Mouse (Mus musculus) urinary bladder, postnatal 4 days (tissue): ENCODE data around the gene Kcnk1.
A peak's percentile ranks its signal among the peaks of the same experiment; 100 is the strongest.

Experiments used
- DNase-seq, 2 experiments: peaks; one replicate each; pipeline ENCODE4 v3.0.0; 2021 to 2022; ENCODE audit warnings: low spot score in 2 of 2

Kcnk1 gene

DNA sequence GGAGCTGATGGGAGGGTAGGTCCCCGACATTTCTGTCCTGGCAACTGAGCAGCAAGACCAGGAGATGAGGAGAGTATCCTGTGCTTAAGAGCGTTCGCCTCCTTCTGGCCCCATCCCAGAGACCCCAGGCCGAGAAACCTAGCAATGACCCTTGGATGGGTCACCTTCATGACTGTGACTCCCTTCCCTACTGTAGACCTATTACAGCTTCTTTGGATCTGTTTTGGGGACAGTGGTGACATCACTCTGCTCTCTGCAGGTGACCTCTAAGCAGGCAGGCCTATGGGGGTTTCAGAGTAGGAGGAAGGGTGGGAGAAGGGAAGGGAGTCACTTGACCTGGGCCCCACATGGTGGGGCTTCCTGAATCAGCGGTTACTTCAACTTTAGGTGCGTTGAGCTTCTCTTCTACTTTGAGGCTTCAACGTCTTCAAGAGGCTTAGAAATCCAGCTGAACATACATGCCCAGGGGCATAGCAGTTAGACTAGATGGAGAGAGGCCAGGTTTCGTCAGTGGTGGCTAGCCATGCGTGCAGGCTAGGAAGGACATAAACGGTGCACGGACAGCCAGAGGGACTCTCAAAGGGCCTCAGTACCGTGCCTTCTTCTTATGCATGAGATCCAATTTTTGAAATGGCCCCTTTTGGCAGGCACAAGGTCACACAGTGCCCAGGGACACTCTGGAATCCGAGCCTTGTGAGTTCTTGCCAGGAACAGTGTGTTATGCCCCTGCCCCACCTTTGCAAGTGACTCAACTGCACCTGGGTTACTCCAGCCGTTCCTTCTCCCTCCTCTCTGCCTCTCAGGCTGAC, 1.3 kb downstream of the Kcnk1 start:
- DNase-seq = no peak

DNA sequence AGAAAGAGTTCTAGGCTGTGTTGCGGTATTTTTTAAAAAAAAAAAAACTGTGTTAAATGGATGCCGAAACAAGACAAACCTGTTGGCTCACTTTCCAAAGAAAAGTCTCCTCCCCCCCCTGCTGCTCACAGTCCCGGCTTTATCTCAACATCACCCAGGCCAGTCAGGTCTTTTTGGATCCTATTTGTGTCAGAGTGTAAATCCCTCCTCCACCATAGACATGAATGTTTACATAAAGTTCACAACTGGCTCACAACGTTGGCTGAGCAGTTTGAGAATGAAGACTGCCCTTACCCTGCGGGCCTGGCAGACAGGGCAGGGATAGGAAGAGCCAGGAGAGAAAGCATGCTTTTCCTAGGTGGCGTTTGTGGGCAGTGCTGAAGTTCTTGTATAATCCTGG, 2.0 kb downstream of the Kcnk1 start:
- peak in 1 of 2 experiments; percentile 26 for DNase-seq

DNA sequence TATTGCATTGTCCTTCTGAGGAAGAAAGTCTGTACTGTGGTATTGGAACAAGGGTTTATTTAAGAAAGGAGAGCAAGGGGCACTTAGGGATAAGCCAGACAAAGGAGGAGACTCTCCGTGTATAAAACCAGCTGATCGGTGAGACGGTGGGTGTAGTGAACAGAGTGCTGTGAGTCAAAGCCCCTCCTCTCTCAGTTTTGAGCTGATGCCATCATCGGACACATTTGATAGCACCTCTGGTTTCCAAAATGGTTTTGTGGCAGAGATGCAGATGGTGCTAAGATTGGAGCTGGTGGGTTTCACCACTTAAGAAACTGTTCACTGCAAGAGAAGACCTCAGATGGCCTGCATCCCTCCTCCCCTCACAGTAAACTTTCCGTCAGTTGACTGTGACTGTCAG, 2.6 kb downstream of the Kcnk1 start:
- DNase-seq = no peak

DNA sequence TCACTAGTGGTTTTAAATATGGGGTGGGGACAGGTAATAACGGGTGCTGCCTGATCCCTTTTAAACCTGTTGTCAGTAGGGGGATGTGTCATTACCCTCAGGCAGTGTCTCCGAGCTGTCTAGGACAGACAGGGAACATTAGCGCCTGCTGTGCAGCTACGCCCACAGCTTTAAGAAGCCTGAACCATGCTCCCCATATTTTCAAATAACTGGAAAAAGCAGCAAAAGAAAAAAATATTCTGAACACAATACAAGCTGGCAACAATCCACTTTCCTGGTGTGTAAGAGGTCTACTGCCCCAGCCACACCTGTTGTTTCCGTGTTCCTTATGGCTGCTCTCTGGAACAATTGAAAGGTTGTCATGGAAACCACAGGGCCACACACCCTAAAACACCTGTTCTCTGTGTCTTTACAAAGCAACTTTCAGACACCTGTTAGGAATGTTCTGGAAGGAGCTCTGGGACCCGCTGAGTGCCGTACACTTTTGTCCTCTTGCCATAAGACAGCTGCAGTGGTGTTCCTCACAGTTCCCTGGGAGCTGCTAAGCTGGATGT, 4.9 kb downstream of the Kcnk1 start:
- DNase-seq = no peak

DNA sequence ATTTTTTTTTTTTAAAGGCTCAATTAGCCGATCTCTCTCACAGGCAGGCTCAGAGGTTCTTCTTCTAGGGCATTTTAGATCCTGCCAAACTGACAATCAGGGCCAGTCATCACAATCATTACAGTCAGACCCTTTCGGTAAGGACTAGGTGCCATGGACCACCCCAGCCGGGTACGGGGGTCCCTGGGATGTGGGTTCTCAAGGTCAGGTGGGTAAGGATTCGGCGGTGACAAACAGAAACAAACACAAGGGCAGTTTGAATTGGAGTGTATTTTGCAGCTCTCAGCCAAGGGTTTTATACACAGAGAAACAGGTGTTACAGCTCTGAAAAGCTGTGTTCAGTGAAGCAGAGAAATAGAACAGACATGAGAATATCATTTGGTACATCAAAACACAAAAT, 8.6 kb downstream of the Kcnk1 start:
- DNase-seq = no peak

DNA sequence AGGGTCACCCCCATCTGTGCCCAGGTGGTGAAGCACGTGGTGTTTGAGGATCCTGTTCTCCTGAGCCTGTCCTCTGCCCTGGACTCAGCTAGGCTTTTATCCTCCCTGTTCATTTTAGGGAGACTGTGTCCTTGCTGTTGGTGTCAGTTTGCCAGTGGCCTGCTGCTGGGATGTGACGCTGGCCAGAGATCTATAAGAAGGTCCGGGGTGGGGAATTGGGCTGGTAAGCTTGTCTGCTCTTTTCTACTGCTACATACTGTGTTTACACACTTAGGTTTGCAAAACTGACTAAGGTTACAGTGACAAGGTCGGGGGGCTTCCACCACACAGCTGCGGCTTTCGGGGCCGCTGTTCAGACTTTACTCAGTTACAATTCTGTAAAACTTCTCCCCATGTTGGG, 10.0 kb downstream of the Kcnk1 start:
- no peak for DNase-seq

DNA sequence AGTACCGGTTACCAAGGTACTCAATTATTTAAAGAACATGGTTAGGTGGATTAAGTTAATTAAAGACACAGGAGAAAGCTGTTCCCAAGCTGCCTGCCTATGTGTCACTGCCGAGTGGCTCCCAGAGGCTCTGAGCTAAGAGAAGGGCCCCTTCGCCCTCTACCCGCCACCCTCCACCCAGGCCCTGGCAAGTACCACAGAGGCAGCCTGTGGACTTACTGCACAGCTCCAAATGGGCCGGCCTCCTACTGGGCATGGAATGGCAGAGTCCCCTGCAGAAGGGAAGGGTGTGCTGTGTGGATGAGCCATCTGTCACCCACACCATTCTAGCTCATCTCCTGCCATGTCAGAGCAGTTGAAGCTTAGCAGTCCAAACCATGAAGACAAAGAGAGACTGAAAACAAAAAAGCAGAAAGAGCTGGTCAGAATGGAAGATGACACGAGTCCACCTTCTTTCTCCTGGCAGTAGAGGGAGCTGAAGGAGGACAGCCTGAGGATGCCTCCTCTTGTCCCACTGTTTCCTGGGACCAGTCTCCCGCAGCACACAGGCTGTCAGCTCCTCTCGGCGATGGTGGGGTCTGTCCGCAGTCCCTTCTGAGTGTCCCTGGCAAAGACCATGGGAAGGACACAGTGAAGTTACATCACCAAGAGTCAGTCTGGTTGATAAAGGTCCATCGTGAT, 11.5 kb downstream of the Kcnk1 start:
- DNase-seq = no peak

DNA sequence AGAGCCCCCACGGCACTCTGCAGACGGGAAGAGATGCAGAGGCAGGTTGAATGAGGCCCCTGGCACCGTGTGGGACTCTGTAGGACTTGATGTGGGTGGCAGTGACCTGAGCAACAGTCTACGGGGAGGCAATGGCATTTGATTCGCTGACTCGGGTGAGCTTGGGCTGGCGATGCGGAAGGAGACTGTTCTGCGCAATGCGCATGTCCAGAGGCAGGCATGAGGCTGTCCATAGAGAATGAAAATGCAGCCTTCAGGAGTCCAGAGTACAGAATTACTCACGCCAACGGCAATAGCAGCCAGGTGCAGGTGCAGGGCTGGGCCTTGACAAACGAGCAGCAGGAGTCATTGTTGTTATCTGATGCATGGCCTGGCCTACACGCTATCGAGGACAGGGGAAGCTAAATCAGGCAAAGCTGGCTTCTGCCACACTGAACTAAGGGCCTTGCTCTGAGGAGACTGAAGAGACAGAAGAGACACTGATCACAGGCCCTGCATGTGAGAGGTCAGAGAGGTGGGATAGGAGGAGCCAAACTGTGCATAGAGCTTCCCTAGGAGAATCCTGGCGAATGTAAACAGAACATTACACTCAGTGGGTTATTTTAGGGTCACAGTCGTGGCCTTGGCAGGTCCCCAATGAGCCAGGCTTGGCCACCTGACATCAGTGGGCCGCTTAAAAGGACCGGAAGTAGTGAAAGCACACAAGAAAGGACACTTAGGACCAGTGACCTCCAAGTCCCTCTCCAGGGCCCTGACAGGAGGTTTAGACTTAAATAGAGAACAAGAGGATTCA, 12.8 kb downstream of the Kcnk1 start:
- no peak for DNase-seq

DNA sequence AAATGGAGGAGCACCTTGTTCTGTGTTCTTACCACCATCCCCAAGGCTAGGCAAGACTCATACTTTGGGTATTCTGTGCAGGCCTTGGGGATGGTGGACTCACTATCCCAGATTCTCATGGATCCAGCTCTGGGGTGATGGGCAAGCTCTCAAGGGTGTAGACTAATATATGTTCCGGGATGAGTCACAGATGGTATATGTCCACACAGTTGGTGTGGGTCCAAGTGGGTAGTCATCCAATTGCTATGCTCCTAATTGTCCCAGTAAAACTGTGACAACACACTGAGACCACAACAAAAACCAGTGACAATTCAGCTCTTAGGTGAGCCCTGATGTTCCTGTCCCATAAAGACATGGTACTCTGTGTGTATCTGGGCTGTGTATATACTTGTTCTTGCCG, 14.0 kb downstream of the Kcnk1 start:
- no peak for DNase-seq

DNA sequence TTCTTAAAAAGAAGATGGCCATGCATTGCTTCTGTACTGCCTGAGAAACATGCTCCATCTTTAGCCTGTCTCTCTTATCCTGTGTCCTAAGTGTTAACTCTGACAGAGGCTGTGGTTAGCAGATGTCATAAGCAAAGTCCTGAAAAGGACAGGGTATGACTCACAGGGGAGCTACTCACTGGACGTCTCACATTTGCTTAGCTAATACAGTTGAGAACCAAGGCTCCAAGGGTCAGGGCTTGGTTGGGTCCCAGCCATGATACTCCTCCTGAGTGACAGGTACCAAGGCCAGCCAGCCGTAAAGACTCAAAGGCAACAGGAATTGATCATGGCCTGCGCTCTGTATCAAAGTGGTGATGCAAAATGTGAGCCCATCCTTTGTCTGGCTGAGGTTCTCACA, 15.9 kb downstream of the Kcnk1 start:
- DNase-seq = no peak

DNA sequence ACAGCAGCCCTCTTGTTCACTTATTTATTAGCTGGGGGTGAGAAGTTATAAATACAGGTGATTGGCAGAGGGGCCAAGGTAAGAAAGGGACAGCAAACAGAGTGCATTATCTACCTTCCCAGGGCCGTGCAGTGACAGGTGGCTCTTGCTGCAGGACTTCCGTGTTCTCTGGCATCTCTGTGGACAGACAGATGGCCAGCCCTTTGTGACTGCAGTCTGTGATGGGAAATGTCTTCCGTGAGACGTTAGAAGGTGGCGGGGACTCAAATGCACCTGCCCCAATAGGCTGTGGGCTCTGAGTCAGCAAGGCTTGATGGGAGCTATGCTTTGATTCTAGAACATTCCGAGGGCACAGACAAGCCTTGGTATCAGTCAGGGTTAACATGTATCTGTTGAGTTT, 17.4 kb downstream of the Kcnk1 start:
- no peak for DNase-seq

DNA sequence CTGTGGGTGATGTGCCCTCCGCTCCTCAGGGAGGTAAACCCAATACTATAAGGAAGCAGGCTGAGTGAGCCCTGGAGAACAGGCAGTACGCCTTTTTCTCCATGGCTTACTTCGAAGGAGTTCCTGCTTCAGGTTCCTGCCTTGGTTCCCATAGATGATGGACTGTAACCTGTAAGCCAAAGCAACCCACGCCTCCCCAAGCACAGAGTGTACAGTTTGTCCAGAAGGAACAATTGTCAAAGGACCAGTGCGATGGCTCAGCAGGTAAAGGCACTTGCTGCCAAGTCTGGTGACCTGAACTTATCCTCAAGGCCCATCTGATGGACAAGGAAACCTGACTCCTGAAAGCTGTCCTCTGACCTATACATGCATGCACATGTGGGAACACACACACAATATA, 18.7 kb downstream of the Kcnk1 start:
- no peak for DNase-seq

DNA sequence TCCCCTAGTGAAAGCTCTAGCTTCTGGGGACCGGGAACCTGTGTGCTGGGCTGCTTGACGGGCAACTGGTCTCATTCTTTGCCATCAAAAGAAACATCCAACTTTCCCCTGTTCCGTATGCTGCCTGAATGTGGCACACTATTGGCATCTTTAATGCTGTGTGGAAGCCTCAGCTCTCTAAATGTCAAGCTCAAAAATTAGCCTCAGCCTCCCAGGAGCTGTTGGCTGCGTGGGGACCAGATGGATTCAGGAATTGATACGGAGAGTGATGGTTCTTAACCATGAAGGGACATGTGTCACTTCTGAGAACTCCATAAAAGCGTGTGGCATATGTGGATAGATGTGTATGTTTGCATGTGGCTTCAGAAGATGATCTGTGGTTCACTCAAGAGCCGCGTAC, 27.0 kb downstream of the Kcnk1 start:
- DNase-seq = no peak

DNA sequence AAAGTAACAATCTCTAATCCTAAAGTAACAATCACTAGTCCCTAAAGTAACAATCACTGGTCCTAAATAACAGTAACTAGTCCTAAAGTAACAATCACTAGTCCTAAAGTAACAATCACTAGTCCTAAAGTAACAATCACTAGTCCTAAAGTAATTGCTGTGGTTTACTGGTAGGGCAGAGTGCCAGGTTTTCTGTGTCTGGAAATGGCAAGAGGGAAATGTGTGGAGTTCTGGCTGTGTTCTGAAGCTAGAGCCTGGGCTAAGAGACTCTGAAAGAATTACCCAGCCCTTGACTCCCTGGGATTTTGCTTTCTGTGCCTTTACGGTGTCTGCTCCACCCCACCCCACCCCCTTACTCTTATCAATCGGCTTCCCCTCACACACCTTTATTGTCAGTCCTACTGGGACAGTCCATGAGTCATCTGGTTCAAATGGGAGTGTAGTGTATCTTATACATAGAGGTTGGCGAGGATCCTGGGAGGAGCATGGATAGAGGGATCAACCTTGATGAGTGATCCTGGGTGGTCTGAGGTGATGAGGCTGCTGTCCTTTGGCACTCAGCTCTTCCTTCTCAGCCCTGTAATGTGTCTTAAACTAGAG, 28.8 kb downstream of the Kcnk1 start:
- no peak for DNase-seq

DNA sequence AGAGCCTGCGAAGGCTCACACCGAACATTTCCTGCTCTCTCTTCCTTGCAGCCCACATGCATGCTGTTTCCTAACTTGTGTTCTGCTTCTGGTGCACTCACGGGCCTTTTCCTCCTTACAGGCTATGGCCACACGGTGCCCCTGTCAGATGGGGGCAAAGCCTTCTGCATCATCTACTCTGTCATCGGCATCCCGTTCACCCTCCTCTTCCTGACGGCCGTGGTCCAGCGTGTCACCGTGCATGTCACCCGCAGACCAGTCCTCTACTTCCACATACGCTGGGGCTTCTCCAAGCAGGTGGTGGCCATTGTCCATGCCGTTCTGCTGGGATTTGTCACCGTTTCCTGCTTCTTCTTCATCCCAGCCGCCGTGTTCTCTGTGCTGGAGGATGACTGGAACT, 29.9 kb downstream of the Kcnk1 start:
- DNase-seq = no peak

DNA sequence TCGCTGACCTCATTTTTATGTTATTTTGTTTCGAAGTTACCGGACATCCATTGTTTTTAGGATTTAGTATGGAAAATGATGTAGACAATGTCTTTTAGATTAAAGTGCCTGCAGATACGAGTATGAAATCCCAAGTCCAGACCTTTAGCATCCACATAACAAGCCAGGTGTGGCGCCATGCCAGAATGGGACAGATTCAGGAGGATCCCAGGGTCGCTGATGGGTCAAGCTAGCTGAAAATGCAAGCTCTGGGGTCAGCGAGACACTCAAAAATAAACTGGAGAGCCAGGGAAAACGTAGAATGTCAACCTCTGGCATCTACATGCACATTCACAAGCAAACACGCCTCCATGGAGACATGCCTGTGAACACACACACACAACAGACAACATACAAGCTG, 31.2 kb downstream of the Kcnk1 start:
- no peak for DNase-seq

DNA sequence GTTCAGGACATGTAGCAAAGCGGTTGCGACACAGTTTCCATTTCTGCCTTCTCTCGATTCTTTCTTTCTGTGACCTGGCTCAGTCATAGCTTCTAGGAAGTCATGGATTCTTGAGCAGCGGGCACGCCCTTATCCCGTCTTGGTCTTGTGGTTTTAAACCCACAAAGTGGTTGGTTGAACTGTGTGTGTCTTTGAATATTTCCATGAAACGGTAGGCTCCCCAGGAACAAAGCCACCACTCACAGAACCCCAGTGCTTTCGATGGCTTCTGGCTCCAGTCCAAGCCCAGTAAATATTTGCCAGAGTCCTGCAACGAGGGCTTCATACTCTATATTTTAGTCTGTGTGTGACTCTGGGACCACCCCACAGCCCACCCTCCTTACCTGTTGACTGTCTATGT, 31.6 kb downstream of the Kcnk1 start:
- DNase-seq = no peak

DNA sequence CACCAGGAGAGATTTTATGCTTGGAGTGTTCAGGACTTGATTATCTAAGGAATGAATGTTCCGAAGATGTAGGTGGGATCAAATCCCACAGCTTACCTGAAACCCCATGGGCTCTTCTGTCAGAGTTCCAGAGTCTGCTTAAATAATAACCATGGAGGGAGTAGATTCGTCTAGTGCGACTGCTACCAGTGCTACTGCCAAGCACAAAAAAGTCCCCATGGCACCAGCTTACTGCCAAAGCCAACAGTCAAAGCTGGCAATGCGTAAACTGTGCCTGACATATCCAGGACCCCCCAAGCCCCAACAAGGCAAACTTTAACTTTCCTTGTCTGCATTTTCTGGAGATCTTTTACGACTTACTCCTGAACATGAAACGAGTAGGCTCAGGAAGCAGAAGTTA, 32.5 kb downstream of the Kcnk1 start:
- DNase-seq = no peak

DNA sequence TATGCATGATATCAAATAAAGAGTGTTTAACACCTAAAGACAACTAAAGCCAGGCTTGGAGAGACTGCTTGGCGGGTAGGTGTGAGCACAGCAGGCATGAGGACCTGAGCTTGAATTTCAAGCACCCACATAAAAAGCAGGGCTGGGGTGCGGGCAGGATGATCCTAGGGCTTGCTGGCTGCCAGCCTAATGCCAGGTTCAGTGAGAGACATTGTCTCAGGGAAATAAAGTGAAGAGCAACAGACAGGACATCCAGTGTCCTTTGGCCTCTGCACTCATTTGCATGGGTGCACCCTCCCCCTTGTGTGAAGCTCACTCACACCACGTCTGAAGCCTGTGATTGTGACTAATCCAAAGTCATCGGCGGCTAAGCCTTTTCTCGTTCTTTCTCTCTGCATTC, 34.0 kb downstream of the Kcnk1 start:
- no peak for DNase-seq

DNA sequence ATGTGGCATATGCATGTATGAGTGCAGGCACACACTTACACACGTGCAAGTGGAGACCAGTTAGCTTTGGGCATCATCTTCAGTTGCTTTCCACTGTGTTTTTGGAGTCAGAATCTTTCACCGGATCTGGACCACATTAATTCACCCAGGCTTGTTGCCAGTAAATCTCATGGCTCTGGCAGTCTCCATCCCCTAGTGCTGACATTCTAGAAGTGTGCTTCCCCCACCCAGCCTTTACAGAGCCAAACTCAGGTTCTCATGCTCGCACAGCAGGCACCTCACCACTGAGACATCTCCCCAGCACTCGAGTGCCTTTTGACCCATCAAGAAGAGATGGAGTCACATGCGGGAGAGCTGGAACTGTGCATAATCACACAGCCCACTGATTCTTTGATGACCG, 37.8 kb downstream of the Kcnk1 start:
- DNase-seq = no peak

DNA sequence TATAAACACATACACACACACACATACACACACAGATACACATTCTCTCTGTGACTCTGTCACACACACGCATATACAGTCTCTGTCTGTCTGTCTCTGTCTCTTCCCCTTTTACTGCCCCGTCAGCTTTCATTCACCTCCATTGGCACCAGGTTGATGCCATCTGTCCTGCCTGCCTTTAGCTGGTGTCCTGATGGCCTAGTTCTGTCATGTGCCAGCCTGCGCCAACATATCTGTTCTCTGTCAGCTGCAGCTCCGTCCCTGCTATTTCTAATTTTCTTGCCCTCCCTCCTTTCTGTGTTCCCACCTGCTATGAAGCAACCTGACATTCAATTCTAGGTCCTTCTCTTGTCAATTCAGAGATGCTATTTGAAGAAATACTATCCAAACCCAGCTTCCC, 40.1 kb downstream of the Kcnk1 start:
- no peak for DNase-seq

DNA sequence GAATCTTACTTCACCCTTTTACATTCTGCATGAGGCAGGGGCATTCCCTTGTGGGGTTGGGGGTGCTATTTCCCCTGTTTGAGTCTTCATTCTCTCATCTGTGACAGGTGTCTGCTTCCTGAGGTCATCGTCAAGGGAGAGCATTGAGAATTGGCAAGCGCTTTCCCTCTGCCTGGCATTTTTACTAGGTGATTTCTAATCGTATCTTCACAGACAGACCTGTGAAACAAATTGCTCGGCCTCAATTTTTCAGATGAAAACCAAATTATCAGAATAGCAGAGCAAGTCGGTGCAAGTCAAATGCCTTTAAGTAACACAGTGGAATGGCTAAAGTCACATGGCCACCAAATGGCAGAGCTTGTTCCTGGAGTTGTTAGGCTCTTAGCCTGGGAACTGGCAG, 41.4 kb downstream of the Kcnk1 start:
- no peak for DNase-seq
